Mouse (Mus musculus) cerebellum, adult 2 months (tissue): ENCODE data around the gene Sox14. TPM values are rescaled to one million over a fixed set of nuclear protein-coding genes. Genes with fewer than 3 reads are reported as not detected.

Experiments
- DNase-seq, 2 experiments: peaks; one replicate each; pipeline ENCODE4 v3.0.0; 2021
- H3K27ac ChIP-seq: fragments of 200-500 bp; 2 replicates; pipeline ENCODE4 v1.5.1; 2012; ENCODE audit warnings: low read length, control low read depth, inconsistent platforms; ENCODE audit not compliant: insufficient read depth
- H3K27me3 ChIP-seq: fragments of 200-500 bp; 2 replicates; pipeline ENCODE4 v1.6.1; 2012; ENCODE audit warnings: inconsistent platforms, mild to moderate bottlenecking, low read length, moderate library complexity; ENCODE audit not compliant: control insufficient read depth, insufficient read depth
- H3K4me1 ChIP-seq: fragments of 200-500 bp; 2 replicates; pipeline ENCODE4 v1.6.1; 2011; ENCODE audit warnings: low read length; ENCODE audit not compliant: control insufficient read depth, insufficient read depth
- H3K4me3 ChIP-seq: fragments of 200-500 bp; replicated peaks from 2 replicates; pipeline ENCODE3; 2011; ENCODE audit warnings: mild to moderate bottlenecking, low read depth, low read length, control low read depth; ENCODE audit not compliant: insufficient read depth
- CTCF ChIP-seq: fragments of 200-500 bp; IDR thresholded peaks from 2 replicates; pipeline ENCODE4 v1.5.1; 2011; ENCODE audit warnings: low read depth, mild to moderate bottlenecking, control low read depth, low read length, moderate library complexity, borderline replicate concordance; ENCODE audit not compliant: insufficient read depth
- POLR2A ChIP-seq: fragments of 200-500 bp; IDR thresholded peaks from 2 replicates; pipeline ENCODE4 v1.6.1; 2011; ENCODE audit warnings: low read length, control low read depth, borderline replicate concordance; ENCODE audit not compliant: insufficient read depth
- WGBS: fragments of 180-500 bp; shearing (Covaris S2); methylation state at CpG from one replicate; pipeline ENCODE4 v1.1.7; 2018; 5-methylcytosine and 5-hydroxymethylcytosine counted together
- polyA plus RNA-seq: library from polyadenylated mRNA; depleted of rRNA; stranded (reverse); fragments of >200 nt; gene quantifications from 2 replicates; pipeline ENCODE4 v1.2.3, GENCODE M21; 2012

Sox14 gene
- polyA plus RNA-seq, 1 experiment: 0.70 TPM

- H3K27ac ChIP-seq: no peak overlapping the region
- 3% methylated on average over 11 of the region's 11 CpGs for WGBS
- peaks cover 12% of the 10 kb centered on the region; the same call in 1 of the 2 replicates for H3K27me3 ChIP-seq
These were observed 7.9 kb downstream of the Sox14 start for GRCm38 (mm10) chr9:99868054-99868453.

GRCm38 (mm10) chr9:99862936-99863335, 13.0 kb downstream of the Sox14 start:
- no peaks in the 10 kb centered on the region; the same call in 1 of the 2 replicates for H3K27me3 ChIP-seq
- 50% methylated on average over 9 of the region's 9 CpGs for WGBS
- H3K4me1 ChIP-seq: no peaks in the 10 kb centered on the region
- H3K4me3 ChIP-seq: no peak overlapping the region
- no peak for DNase-seq
- H3K27ac ChIP-seq: no peak overlapping the region
- TF ChIP-seq POLR2A: no peak
- no peak for TF ChIP-seq CTCF

More at GRCm38 (mm10) chr9:99868054-99868453, 7.9 kb downstream of the Sox14 start:
- no peak for TF ChIP-seq POLR2A
- no peak for TF ChIP-seq CTCF
- Histone ChIP-seq H3K4me3 (no peak overlapping the region), H3K4me1 (no peaks in the 10 kb centered on the region)
- DNase-seq: no peak

- 93% methylated on average over 2 of the region's 2 CpGs for WGBS
These were observed 21.5 kb downstream of the Sox14 start for GRCm38 (mm10) chr9:99854486-99854885.

GRCm38 (mm10) chr9:99853356-99853755, 22.6 kb downstream of the Sox14 start:
- TF ChIP-seq CTCF: no peak
- TF ChIP-seq POLR2A: no peak
- no peak for DNase-seq
- no peak overlapping the region for H3K27ac ChIP-seq
- H3K4me1 ChIP-seq: no peaks in the 10 kb centered on the region
- no peaks in the 10 kb centered on the region; the same call in 1 of the 2 replicates for H3K27me3 ChIP-seq
- H3K4me3 ChIP-seq: no peak overlapping the region
- 71% methylated on average over 11 of the region's 11 CpGs for WGBS

More at GRCm38 (mm10) chr9:99854486-99854885, 21.5 kb downstream of the Sox14 start:
- no peaks in the 10 kb centered on the region; the same call in 1 of the 2 replicates for H3K27me3 ChIP-seq
- H3K4me1 ChIP-seq: no peaks in the 10 kb centered on the region
- TF ChIP-seq CTCF (no peak), POLR2A (no peak)
- no peak overlapping the region for H3K27ac ChIP-seq
- no peak overlapping the region for H3K4me3 ChIP-seq
- DNase-seq: no peak

GRCm38 (mm10) chr9:99850354-99850753, 25.6 kb downstream of the Sox14 start:
- no peak for DNase-seq
- no peak overlapping the region for H3K27ac ChIP-seq
- TF ChIP-seq POLR2A (no peak), CTCF (no peak)
- no peak overlapping the region for H3K4me3 ChIP-seq
- H3K27me3 ChIP-seq: no peaks in the 10 kb centered on the region; the same call in 1 of the 2 replicates
- H3K4me1 ChIP-seq: no peaks in the 10 kb centered on the region
- 39% methylated on average over 7 of the region's 7 CpGs for WGBS

- no peaks in the 10 kb centered on the region; the same call in 1 of the 2 replicates for H3K27me3 ChIP-seq
- no peak for TF ChIP-seq POLR2A
- TF ChIP-seq CTCF: no peak
- H3K4me1 ChIP-seq: no peaks in the 10 kb centered on the region
- no peak overlapping the region for H3K4me3 ChIP-seq
- H3K27ac ChIP-seq: no peak overlapping the region
- DNase-seq: no peak
- 31% methylated on average over 8 of the region's 8 CpGs for WGBS
These were observed 27.6 kb downstream of the Sox14 start for GRCm38 (mm10) chr9:99848327-99848726.

GRCm38 (mm10) chr9:99846820-99847219, 29.1 kb downstream of the Sox14 start:
- Histone ChIP-seq H3K27me3 (no peaks in the 10 kb centered on the region; the same call in 1 of the 2 replicates), H3K4me3 (no peak overlapping the region), H3K27ac (no peak overlapping the region), H3K4me1 (no peaks in the 10 kb centered on the region)
- TF ChIP-seq POLR2A: no peak
- peak; percentile 83 for TF ChIP-seq CTCF
- peak; percentile 41 to 57 for DNase-seq
- WGBS: under 1% methylated on average over 4 of the region's 4 CpGs

GRCm38 (mm10) chr9:99839367-99839766, 36.6 kb downstream of the Sox14 start:
- Histone ChIP-seq H3K27ac (no peak overlapping the region), H3K4me3 (no peak overlapping the region), H3K4me1 (no peaks in the 10 kb centered on the region), H3K27me3 (no peaks in the 10 kb centered on the region)
- TF ChIP-seq CTCF: no peak
- TF ChIP-seq POLR2A: no peak
- 87% methylated on average over 3 of the region's 3 CpGs for WGBS
- no peak for DNase-seq

- 85% methylated on average over 7 of the region's 7 CpGs for WGBS
- H3K27me3 ChIP-seq: no peaks in the 10 kb centered on the region
- TF ChIP-seq CTCF: no peak
- TF ChIP-seq POLR2A: no peak
These were observed 37.1 kb downstream of the Sox14 start for GRCm38 (mm10) chr9:99838877-99839276.

More at GRCm38 (mm10) chr9:99838877-99839276, 37.1 kb downstream of the Sox14 start:
- no peak overlapping the region for H3K27ac ChIP-seq
- DNase-seq: no peak
- no peak overlapping the region for H3K4me3 ChIP-seq
- no peaks in the 10 kb centered on the region for H3K4me1 ChIP-seq
